Mouse (Mus musculus) C2C12 (cell line): ENCODE measurements around the gene Mertk.

Experiments
- CEBPB ChIP-seq: IDR thresholded peaks from one replicate; pipeline ENCODE4 v1.6.1; 2011; ENCODE audit warnings: low read depth, mild to moderate bottlenecking, control low read depth, moderate library complexity
- CTCF ChIP-seq: IDR thresholded peaks from one replicate; pipeline ENCODE4 v1.5.1; 2011; ENCODE audit not compliant: control insufficient read depth, insufficient read depth, insufficient read length
- MAX ChIP-seq: IDR thresholded peaks from one replicate; pipeline ENCODE4 v1.6.1; 2011; ENCODE audit warnings: mild to moderate bottlenecking, control low read depth
- USF1 ChIP-seq: IDR thresholded peaks from one replicate; pipeline ENCODE4 v1.6.1; 2011; ENCODE audit warnings: low read depth, mild to moderate bottlenecking, control low read depth, moderate library complexity

DNA sequence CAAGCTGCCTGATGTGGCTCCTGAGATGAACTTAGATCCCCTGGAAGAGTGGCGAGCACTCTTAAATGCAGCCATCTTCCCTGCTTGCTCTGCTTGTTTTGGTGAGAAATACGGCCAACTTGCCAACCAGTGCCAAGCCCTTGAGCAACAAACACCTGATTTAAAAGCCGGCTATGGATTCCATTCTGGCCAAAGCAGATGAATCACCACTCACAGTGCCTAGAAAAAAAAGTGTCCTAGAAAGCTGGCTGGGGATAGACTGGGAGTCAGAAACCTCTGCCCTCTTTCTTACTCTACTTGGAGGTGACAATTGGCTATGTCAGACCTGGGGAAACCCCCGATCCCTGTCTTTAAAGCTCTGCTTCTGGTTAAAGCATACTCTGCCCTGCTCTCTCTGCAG lies 39.0 kb downstream of the Mertk start:
- TF ChIP-seq CTCF, result no peak
- TF ChIP-seq MAX, result no peak
- TF ChIP-seq CEBPB, result no peak
- TF ChIP-seq USF1, result no peak
